ENCODE assay signal across 10 mouse cellular contexts in genomic region chr2:4327011-4327340, GRCm38 (mm10).
DNase-seq lines count a peak whose midpoint lies in the region; ATAC-seq and TF ChIP-seq lines count a peak whose summit lies in the region.
"Had no signal": no experiment of that assay in that cellular context is flagged by ENCODE, and none has a peak within 500 bp of the region (broad histone marks: within the 10 kb centered on the region; RNA-seq: fewer than 3 reads in every experiment).

No protein-coding gene starts in this region.

- in situ Hi-C loops in Patski (cut with MboI; ENCODE audit: low pct_unique_long_range_greater_than_20kb), result no loop called here

- ATAC-seq in Patski, result peak; percentile 47
- no peak for ATAC-seq in kidney, embryonic 16.5 days (ENCODE audit: low FRiP score, low TSS enrichment)
- ATAC-seq in midbrain, embryonic 13.5 days, result no peak

- H3K4me3 ChIP-seq in kidney, embryonic 16.5 days (ENCODE audit: low read length), result no peak overlapping the region
- no peak overlapping the region for H3K4me3 ChIP-seq in midbrain, embryonic 13.5 days (replicated peaks)

- no peak overlapping the region for H3K9ac ChIP-seq in kidney, embryonic 16.5 days (replicated peaks; ENCODE audit: low read length)
- H3K9ac ChIP-seq in midbrain, embryonic 13.5 days (replicated peaks), result no peak overlapping the region

- TF ChIP-seq CTCF in Patski (IDR thresholded peaks at IDR 0.05), result no peak

- no peaks in the 10 kb centered on the region for H3K4me1 ChIP-seq in kidney, embryonic 16.5 days (ENCODE audit: insufficient read depth, low read length)
- H3K4me1 ChIP-seq in midbrain, embryonic 13.5 days (replicated peaks), result no peaks in the 10 kb centered on the region

- H3K27ac ChIP-seq in kidney, embryonic 16.5 days (ENCODE audit: low read length), result no peak overlapping the region
- no peak overlapping the region for H3K27ac ChIP-seq in midbrain, embryonic 13.5 days

- CTCF ChIA-PET in Patski (lab: Charles Lee), result no interaction called here

- intact Hi-C loops in left cerebral cortex, postnatal 36 days (cut with DNase I), result no loop called here

- H3K4me2 ChIP-seq in kidney, embryonic 16.5 days (replicated peaks; ENCODE audit: low read depth, low read length), result no peak overlapping the region
- H3K4me2 ChIP-seq in midbrain, embryonic 13.5 days (replicated peaks), result no peak overlapping the region

- POLR2A ChIA-PET in Patski (lab: Charles Lee), result interaction anchor here (1.0 kb wide), 1 partner anchor 15 kb away, joined by 3 read pairs; no protein-coding TSS in a partner anchor

- no peaks in the 10 kb centered on the region for H3K27me3 ChIP-seq in Patski
- H3K27me3 ChIP-seq in kidney, embryonic 16.5 days (ENCODE audit: insufficient read depth, low read length), result no peaks in the 10 kb centered on the region
- H3K27me3 ChIP-seq in midbrain, embryonic 13.5 days, result no peaks in the 10 kb centered on the region

- 77% methylated on average over 4 of the region's 4 CpGs for WGBS in kidney, embryonic 16.5 days
- 88% methylated on average over 4 of the region's 4 CpGs for WGBS in midbrain, embryonic 13.5 days

- DNase-seq in layer of hippocampus, adult 11-12 months (ENCODE audit: low spot score), result peak; percentile 12
- no peak for DNase-seq in layer of hippocampus, postnatal 36 days
- DNase-seq in MN1 (ENCODE audit: low spot score) (peak; percentile 11), Patski (ENCODE audit: low read depth, low spot score) (no peak)
- DNase-seq in left cerebral cortex, postnatal 36 days (ENCODE audit: low spot score in 2 of 2), result peak; percentile 27 to 29
- DNase-seq in kidney, postnatal 10 days, result no peak
- DNase-seq: cerebellum, postnatal 36 days; thymus, postnatal 14 days had no signal

- no peaks in the 10 kb centered on the region for H3K9me3 ChIP-seq in kidney, embryonic 16.5 days (ENCODE audit: low read length)
- H3K9me3 ChIP-seq in midbrain, embryonic 13.5 days, result no peaks in the 10 kb centered on the region

- H3K36me3 ChIP-seq in kidney, embryonic 16.5 days (ENCODE audit: insufficient read depth, low read length), result no peaks in the 10 kb centered on the region
- no peaks in the 10 kb centered on the region for H3K36me3 ChIP-seq in midbrain, embryonic 13.5 days

Comparison
In these comparisons a context has a peak if more than half of its experiments do, and no peak if none do; other contexts are left out.
1. DNase-seq: peak in layer of hippocampus, adult 11-12 months (single experiment), MN1 (single experiment) and left cerebral cortex, postnatal 36 days (2 of 2); none in layer of hippocampus, postnatal 36 days (0 of 2), Patski (single experiment) and kidney, postnatal 10 days (single experiment).